Mouse (Mus musculus) left cerebral cortex, postnatal 25 days (tissue): ENCODE measurements at regions not wholly inside any gene's neighbourhood (a gene's known extent, or its start where the extent isn't known, plus 50 kb on each side); places are given as distances from the start of the nearest gene placed in this dataset.
A peak's percentile ranks its signal among the peaks of the same experiment; 100 is the strongest.

Experiments used
- DNase-seq, 2 experiments: peaks; one replicate each; pipeline ENCODE4 v3.0.0; 2022; ENCODE audit warnings: low spot score in 2 of 2, mixed read lengths in 1 of 2
- intact Hi-C: fragments of 180-260 bp; cut with DNase I; formaldehyde crosslinking; loops from one replicate; pipeline ENCODE4 v1.15.1; 2025

DNA sequence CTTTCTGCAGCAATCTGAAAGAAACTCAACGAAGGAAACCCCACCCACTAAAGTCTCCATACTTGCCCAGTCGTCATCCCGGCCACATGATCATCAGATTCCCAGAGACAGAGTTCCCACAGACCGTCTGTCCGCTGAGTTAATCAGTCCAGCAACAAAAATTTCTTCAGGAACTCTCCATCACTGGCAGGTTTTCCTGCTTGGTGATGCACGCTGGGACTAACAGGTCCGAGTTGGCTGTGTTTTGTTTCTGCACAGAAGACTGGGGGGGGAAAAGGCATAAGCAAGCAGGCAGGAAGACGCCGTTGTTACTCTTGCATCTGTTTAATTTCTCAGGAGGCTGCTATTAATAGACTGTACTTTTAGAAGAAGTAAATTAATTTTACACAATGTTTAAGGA lies 215.3 kb upstream of the Sox2 start:
- intact Hi-C loops = loop anchor here (10.0 kb wide), 1 partner anchor 1050 kb away; no protein-coding TSS in a partner anchor
- no peak for DNase-seq

DNA sequence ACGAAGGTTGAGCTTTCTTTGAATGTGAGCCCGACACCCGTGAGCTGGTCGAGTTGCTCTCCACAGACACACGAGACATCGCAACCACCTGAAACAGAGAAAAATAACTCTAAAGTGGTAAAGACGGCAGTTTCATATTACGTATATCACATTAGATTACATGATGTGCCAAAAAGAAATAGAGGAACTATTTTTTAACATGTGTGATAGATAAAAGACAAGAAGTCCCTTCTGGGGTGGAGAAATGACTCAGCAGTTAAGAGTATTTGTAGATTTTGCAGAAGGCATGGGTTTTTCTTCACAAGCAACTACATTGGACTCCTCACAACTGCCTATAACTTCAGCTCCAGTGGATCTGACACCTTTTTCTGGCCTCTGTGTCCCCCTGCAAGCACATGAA lies 222.2 kb upstream of the Sox2 start:
- intact Hi-C loops = no loop called here
- no peak for DNase-seq

DNA sequence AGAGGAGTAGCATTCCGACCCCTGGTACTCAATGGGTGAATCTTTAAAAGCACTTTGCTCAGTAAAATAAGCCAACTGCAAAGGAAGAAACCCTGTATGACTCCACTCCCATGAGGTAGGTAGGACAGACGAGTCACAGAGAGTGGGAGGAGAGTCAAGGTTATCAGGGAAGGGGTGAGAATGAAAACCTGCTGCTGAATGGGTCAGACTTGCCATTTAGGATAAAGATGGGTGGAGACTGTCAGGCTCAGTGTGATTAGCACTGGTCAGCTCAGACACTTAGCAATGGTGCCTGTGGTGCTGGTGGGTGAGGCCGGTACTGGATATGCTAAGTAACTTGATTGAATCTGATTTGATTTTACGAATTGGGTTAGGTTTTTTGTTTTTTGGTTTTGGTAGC lies 222.7 kb upstream of the Sox2 start:
- no peak for DNase-seq
- intact Hi-C loops = no loop called here

DNA sequence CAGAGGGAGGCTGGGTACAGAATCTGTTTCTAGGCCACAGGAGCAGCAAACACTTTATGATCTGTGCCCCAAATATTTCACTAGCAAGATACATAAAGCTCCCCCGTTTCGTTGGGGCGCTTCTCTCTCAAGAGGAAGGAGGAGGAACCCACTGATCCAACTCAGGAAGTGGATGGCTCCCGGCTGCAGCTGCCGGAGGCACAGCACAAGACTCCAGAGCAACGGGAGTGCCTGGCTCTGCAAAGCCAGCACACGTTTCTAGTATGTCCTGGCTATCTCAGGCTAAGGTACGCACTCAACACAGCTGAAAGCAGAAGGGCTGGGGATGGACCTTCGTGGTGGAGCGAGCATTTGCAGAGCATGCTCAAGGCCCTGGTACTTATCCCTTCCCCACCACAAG lies 223.2 kb upstream of the Sox2 start:
- intact Hi-C loops = no loop called here
- DNase-seq = no peak

DNA sequence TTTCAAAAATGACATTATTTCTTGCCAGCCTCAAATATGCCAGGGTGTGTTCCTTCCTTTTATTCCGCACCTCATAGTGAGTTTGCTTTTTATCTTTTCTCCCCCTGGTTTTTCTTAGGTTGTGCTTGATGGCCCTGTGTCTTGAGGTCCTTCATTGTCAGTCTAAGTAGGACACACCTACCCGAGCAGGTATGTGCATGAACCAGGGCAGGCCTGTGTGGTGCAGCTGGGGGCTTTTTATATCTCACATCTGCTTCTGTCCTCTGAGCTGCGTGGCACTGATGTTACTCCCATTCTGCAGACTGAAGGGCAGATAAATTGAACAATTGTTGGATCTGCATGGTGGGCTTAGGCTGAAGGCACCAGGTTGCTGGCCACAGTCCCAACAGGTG lies 238.3 kb upstream of the Sox2 start:
- intact Hi-C loops = no loop called here
- DNase-seq = no peak

DNA sequence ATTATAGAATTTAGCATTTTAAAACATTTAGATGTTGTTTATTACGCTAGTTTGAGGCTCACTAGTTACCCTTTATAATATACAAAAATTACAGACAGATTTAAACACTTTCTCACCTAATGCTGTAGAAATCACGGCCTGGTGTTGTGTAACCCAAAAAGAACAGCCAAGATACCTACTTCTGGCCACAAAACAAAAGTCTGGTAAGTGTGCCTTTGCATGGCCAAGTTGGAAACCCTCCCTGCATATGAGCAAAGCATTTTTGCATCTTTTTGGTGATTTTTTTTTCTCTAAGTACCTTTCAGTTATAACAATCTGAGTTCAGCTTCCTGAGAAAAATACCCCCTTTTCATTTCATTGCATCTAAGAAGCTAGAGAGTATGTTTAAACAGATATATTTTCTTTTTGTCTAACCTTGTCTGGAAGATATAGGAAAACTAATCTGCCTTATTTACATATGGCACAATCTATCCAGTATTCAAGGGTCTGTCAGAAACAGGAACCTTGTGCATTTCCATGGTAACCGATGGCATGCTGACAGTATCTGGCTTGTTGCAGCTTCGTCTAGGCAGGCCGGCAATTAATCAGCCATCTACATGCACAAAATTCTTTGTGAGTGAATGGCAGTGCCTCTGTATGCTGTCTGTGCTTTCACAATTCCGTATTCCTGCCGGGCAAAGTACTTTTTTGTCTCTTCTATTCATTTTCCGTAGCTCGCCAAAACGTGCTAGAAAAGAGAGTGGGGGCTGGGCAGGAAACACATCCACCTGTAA lies 238.9 kb upstream of the Sox2 start:
- DNase-seq = peak; percentile 12 to 18
- intact Hi-C loops = no loop called here

DNA sequence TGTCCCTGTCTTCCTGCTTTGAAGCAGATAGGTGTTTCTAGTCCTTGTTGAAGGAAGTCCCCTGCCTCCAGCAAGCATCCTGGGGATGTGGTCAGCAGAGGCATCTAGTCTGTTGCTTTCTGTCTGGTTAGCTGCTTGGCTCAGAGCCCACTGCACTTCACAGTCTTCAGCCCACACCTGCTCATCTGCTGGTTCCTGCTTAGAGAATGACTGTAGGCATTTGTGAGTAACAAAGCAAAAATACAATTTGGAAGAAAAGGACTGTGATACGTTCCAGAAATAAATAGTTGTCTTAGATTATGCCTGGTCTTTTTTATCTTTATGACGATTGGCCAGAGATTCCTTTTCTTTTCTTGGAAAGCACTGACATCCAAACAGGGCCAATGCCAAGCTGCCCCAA lies 246.6 kb upstream of the Sox2 start:
- peak in 1 of 2 experiments; percentile 71 for DNase-seq
- intact Hi-C loops = no loop called here

DNA sequence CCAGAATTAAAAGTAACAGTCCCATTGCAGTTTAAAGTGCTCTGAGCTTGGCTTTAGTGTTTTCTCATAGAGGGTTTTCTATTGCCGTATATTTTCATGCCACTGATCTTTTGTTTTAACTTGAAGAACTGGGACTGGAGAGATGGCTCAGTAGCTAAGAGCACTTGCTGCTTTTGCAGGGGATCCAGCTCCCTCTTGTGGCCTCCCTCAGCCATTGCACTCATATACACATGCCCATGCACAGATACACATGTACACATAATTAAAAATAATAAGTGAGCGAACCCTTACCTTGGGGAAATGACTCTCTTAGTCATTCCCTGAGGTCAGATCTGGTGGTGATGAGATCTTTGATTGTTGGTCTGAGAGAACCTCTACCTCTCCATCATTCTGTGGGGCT lies 258.9 kb upstream of the Sox2 start:
- intact Hi-C loops = no loop called here

DNA sequence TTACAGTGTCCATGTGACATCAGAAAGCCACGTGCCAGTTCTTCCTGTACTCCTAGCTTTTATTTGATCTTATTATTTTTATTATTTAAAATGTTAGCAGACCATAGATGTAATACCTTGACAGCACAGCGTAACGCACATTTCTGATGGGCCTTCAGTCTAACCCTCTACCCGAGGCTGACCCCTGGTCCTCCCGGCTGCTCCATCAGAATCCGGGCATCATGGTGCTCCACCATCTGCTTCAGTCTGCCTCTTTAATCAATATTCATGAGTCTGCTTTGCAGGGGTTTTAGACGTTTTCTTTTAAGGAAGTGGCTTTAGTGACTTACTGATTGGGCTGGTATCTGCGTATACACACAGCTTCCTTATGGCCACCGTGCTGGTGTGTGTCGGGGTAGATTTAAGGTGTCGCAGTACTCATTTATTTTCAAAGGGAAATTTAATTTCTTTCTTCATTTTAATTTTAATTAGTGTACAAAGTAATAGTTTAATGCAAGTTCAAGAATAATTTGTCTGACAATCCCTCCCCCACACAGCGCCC lies 265.2 kb upstream of the Sox2 start:
- DNase-seq = no peak
- intact Hi-C loops = no loop called here

More for the DNA sequence above, 258.9 kb upstream of the Sox2 start:
- DNase-seq = no peak

DNA sequence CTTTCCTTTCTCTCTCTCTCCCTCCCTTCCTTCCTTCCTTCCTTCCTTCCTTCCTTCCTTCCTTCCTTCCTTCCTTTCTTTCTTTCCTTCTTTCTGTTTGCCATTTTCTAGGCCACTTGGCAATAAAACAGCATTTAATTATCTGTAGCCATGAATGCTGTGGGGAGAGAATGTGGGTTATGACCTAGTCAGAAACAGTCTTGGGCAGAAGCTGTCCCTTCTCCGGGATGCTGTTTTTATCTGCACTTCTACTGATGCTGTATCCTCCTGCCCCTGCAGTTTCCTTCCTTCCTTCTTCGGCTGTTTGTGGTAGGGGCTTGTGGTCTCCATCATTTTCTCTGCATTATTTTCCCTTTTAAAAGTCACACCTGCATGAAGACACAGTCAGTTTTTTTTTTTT lies 272.3 kb upstream of the Sox2 start:
- intact Hi-C loops = no loop called here
- no peak for DNase-seq

DNA sequence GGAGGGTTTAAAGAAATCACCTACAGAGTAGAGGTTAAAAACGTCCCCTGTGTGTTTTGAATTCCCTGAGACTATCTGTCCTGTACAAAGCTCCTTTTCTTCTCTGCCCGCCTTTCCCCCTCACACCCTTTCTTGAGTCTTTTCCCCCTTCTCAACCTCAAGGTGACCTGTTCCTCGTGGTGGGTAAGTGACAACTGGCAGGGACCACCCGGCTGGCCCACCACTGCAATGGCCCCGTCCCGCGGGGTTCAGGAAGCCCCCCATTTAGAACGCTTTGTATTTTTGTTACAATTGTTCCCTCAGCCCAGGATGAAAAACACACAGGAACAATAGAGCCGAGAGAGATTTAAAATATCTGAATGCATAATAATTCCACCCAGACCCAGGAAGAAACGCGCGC lies 272.9 kb upstream of the Sox2 start:
- no peak for DNase-seq
- intact Hi-C loops = no loop called here

DNA sequence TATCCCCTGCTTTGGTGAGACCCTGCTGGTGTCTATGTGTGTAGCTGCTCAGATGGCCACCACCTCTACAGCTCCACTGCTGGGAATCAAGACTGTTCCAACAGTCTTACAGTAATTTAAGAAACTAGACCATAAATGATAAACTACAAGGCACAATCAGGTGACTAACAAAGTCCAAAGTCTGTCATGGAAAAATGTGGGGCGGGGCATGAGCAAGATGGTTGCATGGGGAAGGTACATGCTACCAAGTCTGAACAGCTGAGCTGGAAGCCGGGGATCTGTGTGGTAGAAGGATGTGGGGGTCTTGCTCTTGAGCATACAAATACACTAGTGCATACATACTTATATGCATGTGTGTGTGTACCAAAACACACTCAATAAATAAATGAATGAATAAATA lies 278.8 kb upstream of the Sox2 start:
- DNase-seq = no peak
- intact Hi-C loops = no loop called here

DNA sequence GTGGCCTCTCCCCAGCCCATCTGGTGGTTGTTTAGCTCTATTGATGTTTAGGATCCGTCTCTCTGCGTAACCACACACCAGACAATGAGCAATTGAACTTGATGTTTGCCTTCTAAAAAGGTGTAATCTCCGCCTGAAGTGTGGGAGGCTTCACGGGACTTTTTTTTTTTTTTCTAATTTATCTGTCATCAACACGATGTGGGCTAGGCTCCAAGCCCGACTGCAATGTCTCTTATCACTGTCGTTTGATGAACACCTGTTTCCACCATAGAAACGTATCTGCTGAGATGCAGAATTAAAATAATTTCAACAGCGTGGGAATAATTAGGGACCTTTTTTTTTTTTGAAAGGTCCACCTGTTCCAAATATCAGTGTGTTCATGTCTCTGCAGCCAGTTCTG lies 257.0 kb upstream of the Dnajc19 start:
- intact Hi-C loops = no loop called here
- DNase-seq = no peak

DNA sequence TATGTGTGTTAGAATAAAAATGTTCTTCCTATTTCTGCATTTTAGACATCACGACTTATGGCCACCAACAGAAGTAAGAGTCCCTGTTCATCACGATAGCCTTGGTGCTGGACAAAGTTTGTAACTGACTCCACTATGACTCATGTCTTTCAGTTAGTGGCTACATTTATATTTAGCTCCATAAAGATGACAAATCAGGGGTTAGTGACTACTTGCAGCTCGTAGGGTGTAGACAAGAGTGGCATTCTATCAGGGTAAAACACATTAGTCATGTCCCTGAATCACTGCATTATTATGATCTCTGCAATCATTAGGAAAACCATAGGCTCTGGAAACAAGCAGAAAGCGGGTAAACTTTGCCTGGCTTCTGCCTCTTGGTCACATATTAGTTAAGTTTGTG lies 252.4 kb upstream of the Dnajc19 start:
- intact Hi-C loops = no loop called here
- DNase-seq = peak in 1 of 2 experiments; percentile 19

DNA sequence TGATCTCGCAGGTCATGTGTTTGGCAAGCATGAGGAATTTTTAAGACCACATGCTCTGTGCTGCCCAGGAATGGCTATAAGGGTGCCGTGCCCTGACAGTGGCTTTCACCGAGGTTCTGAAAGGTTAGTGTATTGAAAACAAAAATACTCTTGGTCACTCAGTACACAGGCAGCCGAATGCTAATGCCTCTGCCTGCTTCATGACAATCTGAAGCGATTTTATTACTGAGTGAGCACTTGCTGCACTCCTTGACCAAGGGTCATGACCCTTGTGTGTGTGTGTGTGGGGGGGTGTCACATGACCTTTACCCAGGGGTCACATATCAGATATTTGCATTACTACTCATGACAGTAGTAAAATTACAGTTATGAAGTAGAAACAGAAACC lies 250.8 kb upstream of the Dnajc19 start:
- DNase-seq = no peak
- intact Hi-C loops = no loop called here

DNA sequence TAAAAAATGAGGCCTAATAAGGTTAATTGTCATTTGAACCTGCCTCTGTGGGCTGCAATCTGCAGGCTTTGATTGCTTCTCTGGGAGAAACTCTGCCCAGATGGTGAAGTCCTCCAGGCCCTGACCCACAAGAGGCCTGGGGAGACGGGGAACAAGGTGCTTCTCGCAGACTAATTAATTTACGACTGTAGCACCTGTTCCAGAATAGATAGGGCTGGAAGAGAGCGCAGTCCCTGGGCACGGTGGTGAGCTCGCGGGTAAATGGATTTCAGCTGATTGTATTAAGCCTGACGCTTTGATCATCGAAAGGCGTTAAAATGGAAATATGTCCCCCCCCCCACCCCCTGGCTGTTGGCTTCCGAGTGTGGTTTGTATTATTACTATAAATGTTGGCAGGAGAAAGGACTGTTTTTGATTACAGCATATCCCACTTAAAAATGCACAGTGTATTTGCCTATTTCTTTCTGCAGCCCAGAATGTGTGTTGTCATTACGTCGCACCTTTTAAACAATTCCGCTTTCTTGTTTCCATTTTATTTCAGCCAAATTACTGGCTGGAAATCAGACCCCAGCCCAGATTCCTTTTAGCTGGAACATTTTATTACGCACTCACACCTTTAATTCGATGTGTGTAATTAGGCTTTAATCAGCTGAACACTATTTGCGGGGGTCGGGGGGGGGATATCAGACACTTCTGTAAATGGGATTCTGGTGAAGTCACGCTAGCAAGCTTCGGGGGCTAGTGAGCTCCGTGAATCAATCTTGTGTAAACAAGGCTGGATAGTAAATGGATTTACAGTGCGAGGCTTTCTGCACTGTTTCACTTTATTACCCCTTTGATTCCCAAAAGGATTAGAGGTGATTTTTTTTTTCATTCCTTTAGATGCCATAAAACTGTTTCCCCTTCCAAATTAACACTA lies 250.1 kb upstream of the Dnajc19 start:
- DNase-seq = no peak
- intact Hi-C loops = no loop called here

DNA sequence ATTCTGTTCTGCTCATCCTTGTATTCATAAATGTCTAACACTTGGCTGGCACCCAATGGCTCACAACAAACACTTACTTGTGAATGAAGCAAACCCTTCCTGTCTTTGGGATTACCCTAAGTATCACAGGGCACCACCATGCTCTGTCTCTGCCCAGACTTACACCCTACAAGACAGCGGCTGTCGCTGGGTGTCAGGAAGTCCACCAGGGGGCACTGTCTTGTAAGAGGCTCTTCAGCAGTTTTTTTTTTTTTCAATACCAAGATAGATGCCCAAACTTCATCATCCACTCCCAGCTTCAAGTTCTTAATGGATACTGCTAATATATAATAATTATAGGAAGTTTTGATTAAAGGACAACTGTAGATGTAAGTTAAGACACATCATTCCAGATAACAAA lies 247.7 kb upstream of the Dnajc19 start:
- intact Hi-C loops = loop anchor here (5.0 kb wide), 1 partner anchor 308 kb away; no protein-coding TSS in a partner anchor
- DNase-seq = peak; percentile 34 to 58

DNA sequence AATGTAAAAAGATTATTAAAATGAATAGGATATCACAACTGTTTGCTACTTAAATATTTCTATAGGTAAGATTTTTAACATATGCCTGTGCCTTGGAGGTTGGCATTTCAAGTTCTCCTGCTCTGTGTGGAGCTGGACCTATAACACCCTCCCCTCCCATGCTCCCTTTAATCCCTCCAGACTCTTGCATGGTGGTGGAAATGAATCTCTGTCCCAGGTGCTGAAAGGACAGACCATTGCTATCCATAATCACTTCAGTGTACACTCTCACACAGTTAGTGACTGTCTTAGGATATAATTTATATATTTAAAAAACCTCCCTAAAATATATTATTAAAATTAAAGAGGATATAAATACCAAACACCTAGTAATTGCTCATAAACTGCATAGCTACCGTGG lies 244.5 kb upstream of the Dnajc19 start:
- intact Hi-C loops = loop anchor here (5.0 kb wide), 1 partner anchor 312 kb away; no protein-coding TSS in a partner anchor
- no peak for DNase-seq

DNA sequence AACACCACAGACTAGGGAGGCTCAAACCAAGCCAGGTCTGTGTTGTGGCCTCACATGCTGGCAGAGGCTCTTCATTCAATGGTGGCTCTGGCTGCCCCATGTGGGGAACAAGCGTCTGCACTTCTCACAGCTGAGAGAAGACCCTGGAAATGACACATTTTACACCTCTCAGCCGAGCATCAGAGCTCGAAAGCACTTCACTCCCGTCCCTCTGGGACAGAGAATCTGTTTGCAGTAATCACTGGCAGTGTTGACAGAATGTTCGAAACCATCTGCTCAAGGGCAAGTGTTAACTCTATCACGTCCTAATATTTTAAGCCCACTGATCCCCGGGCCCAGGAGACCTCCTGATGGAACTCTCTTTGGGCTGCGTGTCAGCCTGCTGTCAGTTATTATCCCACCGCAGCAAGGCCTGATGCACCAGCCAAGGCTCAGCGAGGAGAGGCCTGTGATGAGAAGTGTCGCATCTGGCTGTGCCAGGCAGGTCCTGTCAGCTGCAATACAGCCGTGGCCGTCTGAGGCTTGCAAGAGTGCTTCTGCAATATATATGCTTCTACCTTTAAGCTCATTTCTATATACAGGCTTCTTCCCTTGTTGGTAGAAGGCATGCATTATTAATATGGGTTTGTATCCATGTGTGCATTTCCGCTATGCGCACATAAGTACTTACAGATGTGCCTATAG lies 241.5 kb upstream of the Dnajc19 start:
- intact Hi-C loops = no loop called here
- no peak for DNase-seq

DNA sequence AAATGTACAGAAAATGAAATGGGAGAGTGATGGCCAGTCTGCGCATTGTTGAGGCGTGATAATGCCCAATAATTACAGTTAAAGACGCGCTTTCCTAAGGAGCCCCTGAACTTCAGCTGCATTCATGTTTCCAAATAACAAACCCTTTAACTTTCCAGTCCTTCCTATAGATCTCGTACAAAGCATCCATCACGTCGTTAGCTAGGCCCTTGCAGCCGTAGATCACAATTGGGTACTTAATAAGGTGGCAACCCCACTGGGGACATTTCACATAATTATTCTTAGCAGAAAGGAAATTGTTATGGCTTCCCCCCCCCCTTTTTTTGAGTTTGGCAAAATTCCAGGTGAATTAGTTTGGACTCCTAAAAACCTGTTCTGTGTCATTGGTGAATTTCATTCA lies 233.7 kb upstream of the Dnajc19 start:
- DNase-seq = no peak
- intact Hi-C loops = no loop called here
